Comparison of ENCODE assay signal across 10 mouse cellular contexts in genomic region chr14:121963942-121964335, GRCm38 (mm10). TPM values are rescaled to one million over a fixed set of nuclear protein-coding genes. Genes with fewer than 3 reads are reported as not detected.
DNase-seq lines count a peak whose midpoint lies in the region; ATAC-seq and TF ChIP-seq lines count a peak whose summit lies in the region.
"Had no signal": no experiment of that assay in that cellular context is flagged by ENCODE, and none has a peak within 500 bp of the region (broad histone marks: within the 10 kb centered on the region; RNA-seq: fewer than 3 reads in every experiment).

No protein-coding gene starts in this region.

- TF ChIP-seq CTCF in bone marrow, adult 2 months (IDR thresholded peaks at IDR 0.05; ENCODE audit: control insufficient read depth, insufficient read depth, low read length) = no peak

- peaks cover 10% of the 10 kb centered on the region for H3K4me1 ChIP-seq in hindbrain, embryonic 15.5 days (replicated peaks)
- H3K4me1 ChIP-seq in hindbrain, embryonic 12.5 days = no peaks in the 10 kb centered on the region
- H3K4me1 ChIP-seq in bone marrow, adult 2 months (ENCODE audit: control insufficient read depth, insufficient read depth, low read length) = peaks cover 4% of the 10 kb centered on the region
- peaks cover 9% of the 10 kb centered on the region for H3K4me1 ChIP-seq in forebrain, embryonic 13.5 days
- H3K4me1 ChIP-seq in liver, embryonic 16.5 days (ENCODE audit: control insufficient read depth, low read depth, low read length) = peaks cover 14% of the 10 kb centered on the region

- no peak for ATAC-seq in hindbrain, embryonic 15.5 days (ENCODE audit: low FRiP score, low read depth)
- ATAC-seq in hindbrain, embryonic 12.5 days (ENCODE audit: low FRiP score) = no peak
- peak; percentile 46 for ATAC-seq in forebrain, embryonic 13.5 days
- ATAC-seq in liver, embryonic 16.5 days (ENCODE audit: low read depth) = no peak

- no peak overlapping the region for H3K9ac ChIP-seq in hindbrain, embryonic 15.5 days
- H3K9ac ChIP-seq in hindbrain, embryonic 12.5 days = no peak overlapping the region
- no peak overlapping the region for H3K9ac ChIP-seq in forebrain, embryonic 13.5 days
- H3K9ac ChIP-seq in liver, embryonic 16.5 days (ENCODE audit: low read depth, low read length) = no peak overlapping the region

- no peaks in the 10 kb centered on the region for H3K9me3 ChIP-seq in hindbrain, embryonic 15.5 days
- no peaks in the 10 kb centered on the region for H3K9me3 ChIP-seq in hindbrain, embryonic 12.5 days (replicated peaks)
- no peaks in the 10 kb centered on the region for H3K9me3 ChIP-seq in forebrain, embryonic 13.5 days (replicated peaks)
- no peaks in the 10 kb centered on the region for H3K9me3 ChIP-seq in liver, embryonic 16.5 days (replicated peaks; ENCODE audit: control insufficient read depth, low read length)
- H3K9me3 ChIP-seq: G1E had no signal

- no peak for TF ChIP-seq POLR2A in bone marrow, adult 2 months (IDR thresholded peaks at IDR 0.05; ENCODE audit: borderline replicate concordance, control insufficient read depth, low read depth, low read length)

- no peak overlapping the region for H3K4me3 ChIP-seq in hindbrain, embryonic 15.5 days
- no peak overlapping the region for H3K4me3 ChIP-seq in hindbrain, embryonic 12.5 days
- peak overlapping the region; percentile 56 for H3K4me3 ChIP-seq in bone marrow, adult 2 months (replicated peaks; ENCODE audit: control insufficient read depth, low read depth, low read length)
- H3K4me3 ChIP-seq in forebrain, embryonic 13.5 days = no peak overlapping the region
- no peak overlapping the region for H3K4me3 ChIP-seq in liver, embryonic 16.5 days (ENCODE audit: low read depth, low read length)

- peak overlapping the region; percentile 11; the same call in 1 of the 2 replicates for H3K4me2 ChIP-seq in hindbrain, embryonic 15.5 days
- no peak overlapping the region for H3K4me2 ChIP-seq in hindbrain, embryonic 12.5 days (replicated peaks)
- H3K4me2 ChIP-seq in forebrain, embryonic 13.5 days = no peak overlapping the region
- no peak overlapping the region for H3K4me2 ChIP-seq in liver, embryonic 16.5 days (ENCODE audit: low read depth, low read length)

- no peaks in the 10 kb centered on the region for H3K36me3 ChIP-seq in hindbrain, embryonic 15.5 days
- H3K36me3 ChIP-seq in hindbrain, embryonic 12.5 days = no peaks in the 10 kb centered on the region
- no peaks in the 10 kb centered on the region for H3K36me3 ChIP-seq in forebrain, embryonic 13.5 days (ENCODE audit: poor library complexity, severe bottlenecking)
- H3K36me3 ChIP-seq in liver, embryonic 16.5 days (ENCODE audit: control insufficient read depth, insufficient read depth) = no peaks in the 10 kb centered on the region

- WGBS in hindbrain, embryonic 15.5 days = 45% methylated on average over 4 of the region's 4 CpGs
- WGBS in hindbrain, embryonic 12.5 days = 75% methylated on average over 4 of the region's 4 CpGs
- 25% methylated on average over 4 of the region's 4 CpGs for WGBS in bone marrow, adult 2 months
- 51% methylated on average over 4 of the region's 4 CpGs for WGBS in forebrain, embryonic 13.5 days
- 32% methylated on average over 4 of the region's 4 CpGs for WGBS in liver, embryonic 16.5 days (ENCODE audit: insufficient replicate concordance)

- H3K27me3 ChIP-seq in hindbrain, embryonic 15.5 days = no peaks in the 10 kb centered on the region
- H3K27me3 ChIP-seq in hindbrain, embryonic 12.5 days = no peaks in the 10 kb centered on the region
- no peaks in the 10 kb centered on the region for H3K27me3 ChIP-seq in forebrain, embryonic 13.5 days
- no peaks in the 10 kb centered on the region for H3K27me3 ChIP-seq in liver, embryonic 16.5 days (ENCODE audit: control insufficient read depth, insufficient read depth, low read depth, low read length)

- DNase-seq in urinary bladder, adult 18-20 months (ENCODE audit: low spot score in 2 of 2) = no peak
- DNase-seq in adrenal gland, postnatal 25 days = no peak
- DNase-seq: kidney, postnatal 10 days; lung, adult 18-20 months had no signal

- H3K27ac ChIP-seq in hindbrain, embryonic 15.5 days (replicated peaks) = no peak overlapping the region; the same call in 1 of the 2 replicates
- H3K27ac ChIP-seq in hindbrain, embryonic 12.5 days = no peak overlapping the region
- H3K27ac ChIP-seq in bone marrow, adult 2 months (ENCODE audit: control insufficient read depth, insufficient read depth, low read depth, low read length, poor library complexity) = peak overlapping the region; percentile 50; the same call in 1 of the 2 replicates
- no peak overlapping the region for H3K27ac ChIP-seq in forebrain, embryonic 13.5 days
- peak overlapping the region; percentile 30 for H3K27ac ChIP-seq in liver, embryonic 16.5 days (ENCODE audit: low read length)

RNA-seq across cellular contexts. Expression of gene Gpr183, which starts 1.1 kb away (rescaled TPM):
- 0.73 and 1.1 TPM in 2 replicates for polyA plus RNA-seq in hindbrain, embryonic 15.5 days (2015; fragmentation: Nextera tagmentation; extraction: Ambion mirVana)
- polyA plus RNA-seq in hindbrain, embryonic 12.5 days (2016; fragmentation: Nextera tagmentation; extraction: Ambion mirVana) = 2.0 and 2.1 TPM in 2 replicates
- 0.83 and 1.5 TPM in 2 replicates for polyA plus RNA-seq in bone marrow, adult 2 months (2011; ENCODE audit: insufficient read depth, insufficient read length, low replicate concordance, missing spikeins)
- polyA plus RNA-seq in forebrain, embryonic 13.5 days (2015; fragmentation: Nextera tagmentation; extraction: Ambion mirVana) = 1.3 and 1.5 TPM in 2 replicates
- polyA plus RNA-seq in liver, embryonic 16.5 days (2015; fragmentation: Nextera tagmentation; extraction: Ambion mirVana) = 1.1 and 1.7 TPM in 2 replicates
- 0.67 and 0.91 TPM in 2 replicates for total RNA-seq in adrenal gland, postnatal 25 days (2021)

RNA-seq across cellular contexts. Expression of gene Gpr18, which starts 48.4 kb away (rescaled TPM):
- 0.19 and 0.28 TPM in 2 replicates for polyA plus RNA-seq in hindbrain, embryonic 15.5 days (2015; fragmentation: Nextera tagmentation; extraction: Ambion mirVana)
- 0.21 TPM in 1 of 2 replicates, not detected in the other for polyA plus RNA-seq in hindbrain, embryonic 12.5 days (2016; fragmentation: Nextera tagmentation; extraction: Ambion mirVana)
- polyA plus RNA-seq in bone marrow, adult 2 months (2011; ENCODE audit: insufficient read depth, insufficient read length, low replicate concordance, missing spikeins) = 2.8 and 3.4 TPM in 2 replicates
- 0.14 and 0.23 TPM in 2 replicates for polyA plus RNA-seq in forebrain, embryonic 13.5 days (2015; fragmentation: Nextera tagmentation; extraction: Ambion mirVana)
- polyA plus RNA-seq in liver, embryonic 16.5 days (2015; fragmentation: Nextera tagmentation; extraction: Ambion mirVana) = 0.27 and 0.34 TPM in 2 replicates
- 0.27 TPM in 1 of 2 replicates, not detected in the other for total RNA-seq in adrenal gland, postnatal 25 days (2021)
- polyA plus RNA-seq: G1E had no signal

Comparison
In these comparisons a context has a peak if more than half of its experiments do, and no peak if none do; other contexts are left out.
1. H3K27ac ChIP-seq: peak in bone marrow, adult 2 months (single experiment) and liver, embryonic 16.5 days (single experiment); none in hindbrain, embryonic 15.5 days (single experiment), hindbrain, embryonic 12.5 days (single experiment) and forebrain, embryonic 13.5 days (single experiment).